Mouse (Mus musculus): ENCODE results near the gene Ccdc186. TPM values are rescaled to one million over a fixed set of nuclear protein-coding genes. Genes with fewer than 3 reads are reported as not detected.

Ccdc186 gene
- polyA plus RNA-seq, 1 experiment = 20.0 TPM

DNA sequence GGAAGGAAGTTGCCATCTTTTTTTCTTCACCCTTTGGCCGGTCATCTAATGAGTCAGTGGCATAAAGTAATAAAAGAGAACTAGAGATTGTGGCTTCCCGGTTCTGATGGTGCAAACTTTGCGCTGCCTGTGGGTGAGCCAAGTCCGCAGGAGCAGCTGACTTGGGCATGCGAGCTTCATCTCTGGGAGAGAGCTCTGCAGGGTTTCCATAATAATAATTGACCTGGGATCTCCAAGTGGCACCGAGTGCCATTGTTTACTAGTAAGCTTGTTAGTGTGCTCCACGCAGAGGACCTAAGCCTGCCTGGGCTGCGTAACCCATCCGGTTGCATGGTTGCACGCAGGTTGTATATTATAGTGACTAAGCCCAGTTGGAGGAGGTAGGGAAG lies 452 bp upstream of the Ccdc186 start:
- TF ChIP-seq POLR2A (IDR thresholded peaks at IDR 0.05; ENCODE audit: borderline replicate concordance, extremely low read depth, insufficient read depth, insufficient read length, poor library complexity, severe bottlenecking) = no peak
- TF ChIP-seq CTCF (IDR thresholded peaks at IDR 0.05; ENCODE audit: borderline replicate concordance, extremely low read depth, insufficient read depth, insufficient read length) = no peak
- DNase-seq (ENCODE audit: low read depth) = no peak

- no peak for TF ChIP-seq CTCF (IDR thresholded peaks at IDR 0.05; ENCODE audit: borderline replicate concordance, extremely low read depth, insufficient read depth, insufficient read length)
- TF ChIP-seq POLR2A (IDR thresholded peaks at IDR 0.05; ENCODE audit: borderline replicate concordance, extremely low read depth, insufficient read depth, insufficient read length, poor library complexity, severe bottlenecking) = no peak
- DNase-seq (ENCODE audit: low read depth) = peak; percentile 53
Measured at GRCm38 (mm10) chr19:56821040-56821797, 771 bp downstream of the Ccdc186 start.

DNA sequence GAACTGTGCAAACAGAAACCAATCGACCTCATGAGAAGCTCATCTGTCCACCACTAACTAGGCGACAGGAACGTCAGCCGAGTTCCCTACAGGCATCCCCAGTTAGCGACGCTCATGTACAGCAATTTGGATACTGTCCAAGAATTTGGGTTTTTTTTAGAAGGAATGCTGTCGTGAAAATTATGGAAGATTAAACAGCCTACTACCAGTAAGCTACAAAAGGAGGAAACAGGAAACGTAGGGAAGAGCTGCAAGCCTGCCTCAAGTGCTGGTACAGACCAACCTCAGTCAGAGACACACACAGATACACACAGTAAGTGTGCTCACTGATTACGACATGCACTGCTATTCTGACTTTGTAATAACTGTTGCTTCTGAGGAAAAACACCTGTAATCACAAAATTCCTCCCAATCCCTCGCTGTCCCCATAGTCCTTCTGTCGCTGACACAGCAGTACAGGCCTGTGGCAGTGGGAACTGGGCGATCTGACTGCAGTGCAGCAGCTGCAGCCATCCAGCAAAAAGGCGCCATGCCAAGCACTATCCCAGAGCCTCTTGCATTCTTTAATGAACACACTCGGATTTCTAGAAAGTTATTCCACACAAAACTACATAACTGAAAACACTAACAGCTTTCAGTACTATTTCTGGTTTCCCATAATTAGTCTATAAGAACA lies 4.0 kb downstream of the Ccdc186 start:
- TF ChIP-seq CTCF (IDR thresholded peaks at IDR 0.05; ENCODE audit: borderline replicate concordance, extremely low read depth, insufficient read depth, insufficient read length) (no peak), POLR2A (IDR thresholded peaks at IDR 0.05; ENCODE audit: borderline replicate concordance, extremely low read depth, insufficient read depth, insufficient read length, poor library complexity, severe bottlenecking) (no peak)
- peak; percentile 69 for DNase-seq (ENCODE audit: low read depth)

GRCm38 (mm10) chr19:56813360-56813759 lies 8.6 kb downstream of the Ccdc186 start:
- DNase-seq (ENCODE audit: low read depth) = no peak
- TF ChIP-seq POLR2A (IDR thresholded peaks at IDR 0.05; ENCODE audit: borderline replicate concordance, extremely low read depth, insufficient read depth, insufficient read length, poor library complexity, severe bottlenecking) = no peak
- TF ChIP-seq CTCF (IDR thresholded peaks at IDR 0.05; ENCODE audit: borderline replicate concordance, extremely low read depth, insufficient read depth, insufficient read length) = no peak

DNA sequence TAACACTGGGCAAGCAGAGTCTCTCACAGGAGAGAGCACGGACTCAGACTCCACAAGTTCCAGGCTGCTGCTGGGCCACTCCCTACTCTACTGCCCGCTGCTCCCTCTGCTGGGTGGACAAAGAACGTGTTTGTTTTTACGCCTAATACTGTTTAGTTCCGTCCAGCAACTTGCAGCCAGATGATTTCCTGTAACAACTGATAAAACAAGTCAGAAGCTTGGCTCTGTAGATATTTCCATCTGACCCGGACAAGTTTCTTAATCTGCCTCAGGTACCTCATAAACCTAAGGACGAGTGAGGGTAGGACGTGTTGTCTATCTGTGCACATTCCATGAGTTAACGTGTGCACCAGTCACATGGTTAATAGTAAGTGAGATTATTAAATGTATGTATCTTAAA lies 10.4 kb downstream of the Ccdc186 start:
- peak; percentile 54 for DNase-seq (ENCODE audit: low read depth)
- TF ChIP-seq POLR2A (IDR thresholded peaks at IDR 0.05; ENCODE audit: borderline replicate concordance, extremely low read depth, insufficient read depth, insufficient read length, poor library complexity, severe bottlenecking) (no peak), CTCF (IDR thresholded peaks at IDR 0.05; ENCODE audit: borderline replicate concordance, extremely low read depth, insufficient read depth, insufficient read length) (peak; percentile 66)

GRCm38 (mm10) chr19:56810641-56811146 lies 11.3 kb downstream of the Ccdc186 start:
- DNase-seq (ENCODE audit: low read depth) = no peak
- no peak for TF ChIP-seq POLR2A (IDR thresholded peaks at IDR 0.05; ENCODE audit: borderline replicate concordance, extremely low read depth, insufficient read depth, insufficient read length, poor library complexity, severe bottlenecking)
- TF ChIP-seq CTCF (IDR thresholded peaks at IDR 0.05; ENCODE audit: borderline replicate concordance, extremely low read depth, insufficient read depth, insufficient read length) = no peak

DNA sequence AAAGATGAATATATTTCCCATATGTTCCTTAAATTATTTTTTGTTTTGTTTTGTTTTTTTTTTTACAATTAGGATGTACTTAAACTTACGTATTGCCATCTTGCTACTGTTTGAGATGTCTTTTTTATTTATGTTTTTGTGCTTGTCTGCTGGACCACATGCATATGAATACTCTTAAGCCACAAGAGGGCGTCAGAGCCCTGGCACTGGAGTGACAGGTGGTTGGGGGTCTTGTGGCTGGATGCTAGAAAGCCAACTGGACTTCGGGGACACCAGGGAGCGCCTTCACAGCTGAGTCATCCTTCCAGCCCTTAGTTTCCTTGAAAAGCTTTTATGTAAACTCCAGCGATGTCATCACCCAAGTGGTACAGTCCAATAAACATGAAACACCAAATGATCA lies 13.2 kb downstream of the Ccdc186 start:
- TF ChIP-seq POLR2A (IDR thresholded peaks at IDR 0.05; ENCODE audit: borderline replicate concordance, extremely low read depth, insufficient read depth, insufficient read length, poor library complexity, severe bottlenecking) (no peak), CTCF (IDR thresholded peaks at IDR 0.05; ENCODE audit: borderline replicate concordance, extremely low read depth, insufficient read depth, insufficient read length) (peak; percentile 57; the same call in 1 of the 2 replicates)
- peak; percentile 42 for DNase-seq (ENCODE audit: low read depth)

GRCm38 (mm10) chr19:56807122-56807521 lies 14.9 kb downstream of the Ccdc186 start:
- no peak for TF ChIP-seq CTCF (IDR thresholded peaks at IDR 0.05; ENCODE audit: borderline replicate concordance, extremely low read depth, insufficient read depth, insufficient read length)
- no peak for TF ChIP-seq POLR2A (IDR thresholded peaks at IDR 0.05; ENCODE audit: borderline replicate concordance, extremely low read depth, insufficient read depth, insufficient read length, poor library complexity, severe bottlenecking)
- DNase-seq (ENCODE audit: low read depth) = no peak

DNA sequence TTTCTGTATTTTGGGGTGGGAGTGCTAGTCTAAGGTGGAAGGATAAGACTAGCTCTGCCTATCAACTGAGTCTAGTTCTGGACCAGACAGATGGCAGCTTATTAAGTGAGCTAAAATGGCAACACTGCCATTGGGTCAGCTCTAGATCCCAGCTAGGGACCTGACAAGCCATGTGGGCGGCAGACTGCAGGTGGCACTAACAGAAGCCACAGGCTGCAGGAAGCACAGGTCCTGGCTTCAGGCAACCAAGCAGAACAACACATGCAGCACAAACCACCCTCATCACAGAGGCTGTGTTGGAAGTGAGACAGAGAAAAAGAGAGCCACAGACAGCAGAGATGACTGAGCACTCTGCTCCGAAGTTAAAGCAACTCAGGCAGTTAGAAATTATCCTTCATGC lies 16.6 kb downstream of the Ccdc186 start:
- TF ChIP-seq CTCF (IDR thresholded peaks at IDR 0.05; ENCODE audit: borderline replicate concordance, extremely low read depth, insufficient read depth, insufficient read length) = no peak

DNA sequence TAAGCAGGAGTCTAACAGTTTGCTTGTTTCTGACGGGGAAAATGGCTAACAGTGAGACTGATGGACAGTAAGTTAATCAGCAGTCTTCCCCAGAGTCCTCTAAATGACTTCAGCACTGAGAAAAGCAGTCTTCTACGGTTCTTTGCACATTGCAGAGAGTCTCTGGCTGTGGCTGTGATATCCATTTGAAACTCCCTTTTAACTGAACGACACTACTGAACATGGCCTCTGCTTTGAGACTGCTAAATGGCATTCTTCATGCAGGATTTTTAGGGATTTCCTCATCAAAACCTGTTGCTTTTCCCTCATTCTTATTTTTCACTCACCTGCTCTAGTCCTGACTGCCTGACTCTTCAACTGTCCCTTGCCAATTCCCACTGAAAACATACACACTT lies 19.6 kb downstream of the Ccdc186 start:
- no peak for DNase-seq (ENCODE audit: low read depth)
- TF ChIP-seq POLR2A (IDR thresholded peaks at IDR 0.05; ENCODE audit: borderline replicate concordance, extremely low read depth, insufficient read depth, insufficient read length, poor library complexity, severe bottlenecking) = no peak
- no peak for TF ChIP-seq CTCF (IDR thresholded peaks at IDR 0.05; ENCODE audit: borderline replicate concordance, extremely low read depth, insufficient read depth, insufficient read length)

More for the DNA sequence above, 16.6 kb downstream of the Ccdc186 start:
- DNase-seq (ENCODE audit: low read depth) = no peak

DNA sequence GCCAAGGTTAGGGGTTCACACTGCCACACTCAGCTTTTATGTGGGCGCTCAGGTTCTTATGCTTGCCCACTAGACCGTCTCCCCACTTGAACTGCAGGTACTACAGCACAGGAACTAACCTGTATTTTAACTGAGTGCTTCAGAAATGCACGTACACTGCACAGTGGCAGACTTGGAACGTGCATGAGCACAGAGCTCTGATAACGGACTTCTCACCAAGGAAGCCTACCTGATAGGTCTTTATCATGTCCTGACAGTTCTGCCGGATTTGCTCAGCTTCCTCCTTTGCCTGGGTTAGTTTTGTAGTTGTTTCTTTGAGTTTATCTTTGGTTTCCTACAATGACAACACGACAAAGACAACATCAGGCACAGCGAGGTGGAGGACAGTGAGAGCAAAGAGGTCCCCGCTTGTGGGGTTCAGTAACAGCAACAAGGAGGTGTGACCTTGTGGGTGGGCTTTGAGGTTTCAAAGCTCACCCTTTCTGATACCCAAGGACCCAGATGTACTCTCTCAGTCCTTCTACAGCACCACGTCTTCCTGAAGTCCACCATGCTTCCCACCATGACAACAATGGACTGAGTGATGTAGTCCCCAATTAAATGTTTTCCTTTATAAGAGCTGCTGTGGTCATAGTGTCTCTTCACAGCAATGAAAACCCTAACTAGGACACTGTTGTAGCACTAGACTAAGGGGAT lies 20.2 kb downstream of the Ccdc186 start:
- TF ChIP-seq POLR2A (IDR thresholded peaks at IDR 0.05; ENCODE audit: borderline replicate concordance, extremely low read depth, insufficient read depth, insufficient read length, poor library complexity, severe bottlenecking) (no peak), CTCF (IDR thresholded peaks at IDR 0.05; ENCODE audit: borderline replicate concordance, extremely low read depth, insufficient read depth, insufficient read length) (no peak)

More for the DNA sequence above, 20.2 kb downstream of the Ccdc186 start:
- DNase-seq (ENCODE audit: low read depth) = no peak
